Mouse (Mus musculus) erythroid progenitor cell, adult 5-6 weeks (primary cell): Measurements from ENCODE around the gene Mat2a. TPM values are rescaled to one million over a fixed set of nuclear protein-coding genes. Genes with fewer than 3 reads are reported as not detected.
A peak's percentile ranks its signal among the peaks of the same experiment; 100 is the strongest.

Source experiments
- ATAC-seq: replicated peaks from 2 replicates; pipeline ENCODE4 v1.8.0; 2016; ENCODE audit warnings: moderate number of reproducible peaks, mild to moderate bottlenecking, moderate TSS enrichment, inconsistent platforms; ENCODE audit not compliant: poor library complexity, low FRiP score, severe bottlenecking
- total RNA-seq, 2 experiments: library from RNA; stranded (forward) in 1 of 2; stranded (reverse) in 1 of 2; fragments of 150-400 nt in 1 of 2; fragments of 186-747, 209-891 nt in 1 of 2; gene quantifications; 2 replicates each; pipeline versions ENCODE4 v1.2.3 to v1.2.4; 2015 to 2017; ENCODE audit warnings: low replicate concordance in 2 of 2

Gene Mat2a
- total RNA-seq, 2 experiments from 2014 or later: 107 to 345 TPM

- no peak for ATAC-seq
Measured at GRCm38 (mm10) chr6:72388266-72388665, 51.1 kb downstream of the Mat2a start.

- no peak for ATAC-seq
Measured at GRCm38 (mm10) chr6:72387816-72388215, 51.5 kb downstream of the Mat2a start.

GRCm38 (mm10) chr6:72386561-72386960 lies 52.8 kb downstream of the Mat2a start:
- ATAC-seq: no peak

GRCm38 (mm10) chr6:72385258-72385657 lies 54.1 kb downstream of the Mat2a start:
- no peak for ATAC-seq

- ATAC-seq: peak; percentile 69
Measured at GRCm38 (mm10) chr6:72383952-72384351, 55.4 kb downstream of the Mat2a start.

GRCm38 (mm10) chr6:72383142-72383820 lies 56.1 kb downstream of the Mat2a start:
- ATAC-seq: no peak

Other genes with a start within 250 kb of the Mat2a start
- gene Atoh8, start 204.0 kb downstream of the Mat2a start, total RNA-seq (2015; ENCODE audit: low replicate concordance): not detected in 2 replicates
- not detected in 2 replicates for gene Atoh8, start 204.0 kb downstream of the Mat2a start, total RNA-seq (2017; ENCODE audit: low replicate concordance)
- not detected in 2 replicates for gene Sftpb, start 134.9 kb downstream of the Mat2a start, total RNA-seq (2015; ENCODE audit: low replicate concordance)
- not detected in 2 replicates for gene Sftpb, start 134.9 kb downstream of the Mat2a start, total RNA-seq (2017; ENCODE audit: low replicate concordance)
- 62.9 and 90.1 TPM in 2 replicates for gene Usp39, start 94.4 kb downstream of the Mat2a start, total RNA-seq (2015; ENCODE audit: low replicate concordance)
- gene Usp39, start 94.4 kb downstream of the Mat2a start, total RNA-seq (2017; ENCODE audit: low replicate concordance): 63.4 and 92.7 TPM in 2 replicates
- 23.4 and 33.1 TPM in 2 replicates for gene 0610030E20Rik, start 92.2 kb downstream of the Mat2a start, total RNA-seq (2015; ENCODE audit: low replicate concordance)
- 21.6 and 29.3 TPM in 2 replicates for gene 0610030E20Rik, start 92.2 kb downstream of the Mat2a start, total RNA-seq (2017; ENCODE audit: low replicate concordance)
- 3.2 and 11.7 TPM in 2 replicates for gene Tmem150a, start 84.1 kb downstream of the Mat2a start, total RNA-seq (2015; ENCODE audit: low replicate concordance)
- gene Tmem150a, start 84.1 kb downstream of the Mat2a start, total RNA-seq (2017; ENCODE audit: low replicate concordance): 0.61 TPM in 1 of 2 replicates, not detected in the other
- gene Rnf181, start 72.6 kb downstream of the Mat2a start, total RNA-seq (2015; ENCODE audit: low replicate concordance): 68.5 and 96.0 TPM in 2 replicates
- 56.4 and 69.8 TPM in 2 replicates for gene Rnf181, start 72.6 kb downstream of the Mat2a start, total RNA-seq (2017; ENCODE audit: low replicate concordance)
- 85.1 and 98.0 TPM in 2 replicates for gene Vamp5, start 59.1 kb downstream of the Mat2a start, total RNA-seq (2015; ENCODE audit: low replicate concordance)
- 23.8 and 24.3 TPM in 2 replicates for gene Vamp5, start 59.1 kb downstream of the Mat2a start, total RNA-seq (2017; ENCODE audit: low replicate concordance)
- gene Vamp8, start 48.9 kb downstream of the Mat2a start, total RNA-seq (2015; ENCODE audit: low replicate concordance): 234 and 259 TPM in 2 replicates
- gene Vamp8, start 48.9 kb downstream of the Mat2a start, total RNA-seq (2017; ENCODE audit: low replicate concordance): 212 and 229 TPM in 2 replicates
- 1.4 and 7.1 TPM in 2 replicates for gene Ggcx, start 25.2 kb downstream of the Mat2a start, total RNA-seq (2015; ENCODE audit: low replicate concordance)
- gene Ggcx, start 25.2 kb downstream of the Mat2a start, total RNA-seq (2017; ENCODE audit: low replicate concordance): 2.6 and 5.9 TPM in 2 replicates
- gene Sh2d6, start 82.1 kb upstream of the Mat2a start, total RNA-seq (2015; ENCODE audit: low replicate concordance): not detected in 2 replicates
- not detected in 2 replicates for gene Sh2d6, start 82.1 kb upstream of the Mat2a start, total RNA-seq (2017; ENCODE audit: low replicate concordance)
- 9.0 and 15.5 TPM in 2 replicates for gene Capg, start 104.8 kb upstream of the Mat2a start, total RNA-seq (2015; ENCODE audit: low replicate concordance)
- gene Capg, start 104.8 kb upstream of the Mat2a start, total RNA-seq (2017; ENCODE audit: low replicate concordance): 12.6 and 28.6 TPM in 2 replicates
- gene Elmod3, start 158.9 kb upstream of the Mat2a start, total RNA-seq (2015; ENCODE audit: low replicate concordance): 5.0 and 5.9 TPM in 2 replicates
- 0.13 and 2.5 TPM in 2 replicates for gene Elmod3, start 158.9 kb upstream of the Mat2a start, total RNA-seq (2017; ENCODE audit: low replicate concordance)
- 3.4 and 13.0 TPM in 2 replicates for gene Retsat, start 158.9 kb upstream of the Mat2a start, total RNA-seq (2015; ENCODE audit: low replicate concordance)
- gene Retsat, start 158.9 kb upstream of the Mat2a start, total RNA-seq (2017; ENCODE audit: low replicate concordance): 1.4 and 1.5 TPM in 2 replicates
- 14.7 and 28.5 TPM in 2 replicates for gene Tgoln1, start 177.4 kb upstream of the Mat2a start, total RNA-seq (2015; ENCODE audit: low replicate concordance)
- gene Tgoln1, start 177.4 kb upstream of the Mat2a start, total RNA-seq (2017; ENCODE audit: low replicate concordance): 21.9 and 23.5 TPM in 2 replicates